Mouse (Mus musculus) hindbrain, postnatal 0 days (tissue): ENCODE results near the gene Slc22a12. TPM values are rescaled to one million over a fixed set of nuclear protein-coding genes. Genes with fewer than 3 reads are reported as not detected.

ENCODE experiments used
- ATAC-seq: fragments of 200-750 bp; cut with Nextera tagmentation; 2 replicates; pipeline ENCODE4 v1.8.0; 2017; ENCODE audit warnings: mild to moderate bottlenecking, moderate TSS enrichment, moderate library complexity
- DNase-seq: peaks from one replicate; pipeline ENCODE4 v3.0.0-alpha.2; 2015; ENCODE audit warnings: low spot score
- H3K27ac ChIP-seq: fragments of 300-500 bp; sonication (generic); 2 replicates; pipeline ENCODE4 v1.5.1; 2014; ENCODE audit warnings: mild to moderate bottlenecking
- H3K27me3 ChIP-seq: fragments of 300-500 bp; sonication (generic); 2 replicates; pipeline ENCODE4 v1.6.1; 2014; ENCODE audit warnings: low read length, mixed read lengths; ENCODE audit not compliant: insufficient read depth
- H3K36me3 ChIP-seq: fragments of 300-500 bp; sonication (generic); 2 replicates; pipeline ENCODE4 v1.6.1; 2014; ENCODE audit warnings: low read length, mixed read lengths; ENCODE audit not compliant: insufficient read depth
- H3K4me1 ChIP-seq: fragments of 300-500 bp; sonication (generic); 2 replicates; pipeline ENCODE4 v1.6.1; 2014; ENCODE audit warnings: antibody characterized with exemption, low read length, mixed read lengths; ENCODE audit not compliant: insufficient read depth
- H3K4me2 ChIP-seq: fragments of 300-500 bp; sonication (generic); 2 replicates; pipeline ENCODE4 v1.6.1; 2014; ENCODE audit warnings: low read depth, mild to moderate bottlenecking, low read length, moderate library complexity, mixed read lengths
- H3K4me3 ChIP-seq: fragments of 300-500 bp; sonication (generic); 2 replicates; pipeline ENCODE4 v1.5.1; 2014; ENCODE audit warnings: low read length
- H3K9ac ChIP-seq: fragments of 300-500 bp; sonication (generic); replicated peaks from 2 replicates; pipeline ENCODE4 v1.6.1; 2014; ENCODE audit warnings: mild to moderate bottlenecking, low read length, moderate library complexity, mixed read lengths
- H3K9me3 ChIP-seq: fragments of 300-500 bp; sonication (generic); 2 replicates; pipeline ENCODE4 v1.6.1; 2016; ENCODE audit warnings: low read length, mixed read lengths
- CTCF ChIP-seq: IDR thresholded peaks from 2 replicates; pipeline ENCODE4 v1.5.1; 2016; ENCODE audit warnings: antibody characterized with exemption, control low read depth, low read depth
- WGBS: fragments of 180-500 bp; shearing (Covaris S2); extraction: QIAGEN DNeasy Blood & Tissue Kit; methylation state at CpG from one replicate; pipeline ENCODE4 v1.1.7; 2014; 5-methylcytosine and 5-hydroxymethylcytosine counted together
- polyA plus RNA-seq: library from polyadenylated mRNA; unstranded; fragments of >200 nt; fragmentation: Nextera tagmentation; extraction: Ambion mirVana; gene quantifications from 2 replicates; pipeline ENCODE4 v1.2.1, GENCODE M21; 2015
- total RNA-seq: library from RNA; depleted of rRNA; stranded (reverse); fragments of >200 nt; gene quantifications from 2 replicates; pipeline ENCODE4 v1.2.3, GENCODE M21; 2014

The Slc22a12 gene
- total and polyA plus RNA-seq, 2 experiments from 2014 or later: 0.21 to 0.35 TPM

DNA sequence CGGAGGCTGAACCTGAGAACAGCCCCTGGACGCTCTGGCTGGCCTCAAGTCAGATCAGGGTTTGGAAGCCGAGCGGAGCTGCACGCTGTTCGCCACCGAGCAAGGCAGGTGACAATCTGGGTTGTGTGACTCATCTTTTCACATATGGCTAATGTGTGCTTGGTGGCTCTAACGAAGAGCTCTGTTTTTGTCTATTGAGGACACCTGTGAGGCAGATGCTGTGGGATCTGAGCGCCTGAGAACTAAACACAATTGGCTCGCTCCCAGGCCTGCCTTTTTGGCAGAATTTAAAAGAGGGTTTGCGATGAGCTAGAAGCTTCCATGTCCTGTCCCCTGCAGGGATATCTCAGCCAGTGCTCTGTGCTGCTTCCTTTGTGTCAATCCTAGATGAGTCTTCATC, 6.7 kb upstream of the Slc22a12 start:
- no peak overlapping the region for H3K9ac ChIP-seq
- no peak for TF ChIP-seq CTCF
- ATAC-seq: no peak
- no peak overlapping the region for H3K4me2 ChIP-seq
- no peak overlapping the region for H3K4me3 ChIP-seq
- peak overlapping the region; percentile 78; the same call in 1 of the 2 replicates for H3K27ac ChIP-seq
- DNase-seq: peak; percentile 57
- H3K4me1 ChIP-seq: peaks cover 20% of the 10 kb centered on the region
- H3K9me3 ChIP-seq: no peaks in the 10 kb centered on the region
- H3K36me3 ChIP-seq: no peaks in the 10 kb centered on the region
- no peaks in the 10 kb centered on the region for H3K27me3 ChIP-seq
- WGBS: 48% methylated on average over 11 of the region's 11 CpGs

GRCm38 (mm10) chr19:6548431-6549410, 5.9 kb upstream of the Slc22a12 start:
- Histone ChIP-seq H3K27ac (peak overlapping the region; percentile 78), H3K4me1 (peaks cover 20% of the 10 kb centered on the region), H3K27me3 (no peaks in the 10 kb centered on the region), H3K4me2 (no peak overlapping the region), H3K36me3 (no peaks in the 10 kb centered on the region), H3K9me3 (no peaks in the 10 kb centered on the region), H3K9ac (no peak overlapping the region), H3K4me3 (no peak overlapping the region)
- TF ChIP-seq CTCF: no peak
- DNase-seq (peak; percentile 61), ATAC-seq (peak; percentile 47; the same call in 1 of the 2 replicates)
- 44% methylated on average over 16 of the region's 16 CpGs for WGBS

GRCm38 (mm10) chr19:6547801-6548200, 5.0 kb upstream of the Slc22a12 start:
- Histone ChIP-seq H3K9ac (no peak overlapping the region), H3K4me1 (peaks cover 20% of the 10 kb centered on the region), H3K4me2 (no peak overlapping the region), H3K27ac (peak overlapping the region; percentile 78; the same call in 1 of the 2 replicates), H3K36me3 (no peaks in the 10 kb centered on the region), H3K9me3 (no peaks in the 10 kb centered on the region), H3K27me3 (no peaks in the 10 kb centered on the region), H3K4me3 (no peak overlapping the region)
- TF ChIP-seq CTCF: no peak
- no peak for DNase-seq
- WGBS: 74% methylated on average over 4 of the region's 5 CpGs
- no peak for ATAC-seq

GRCm38 (mm10) chr19:6546096-6546495, 3.3 kb upstream of the Slc22a12 start:
- ATAC-seq (peak; percentile 50), DNase-seq (peak; percentile 76)
- no peak overlapping the region for H3K4me3 ChIP-seq
- H3K9ac ChIP-seq: no peak overlapping the region
- H3K27me3 ChIP-seq: no peaks in the 10 kb centered on the region
- no peaks in the 10 kb centered on the region for H3K9me3 ChIP-seq
- peaks cover 20% of the 10 kb centered on the region for H3K4me1 ChIP-seq
- H3K4me2 ChIP-seq: no peak overlapping the region
- TF ChIP-seq CTCF: no peak
- WGBS: 29% methylated on average over 1 of the region's 1 CpGs
- H3K27ac ChIP-seq: no peak overlapping the region
- no peaks in the 10 kb centered on the region for H3K36me3 ChIP-seq

- Histone ChIP-seq H3K9me3 (no peaks in the 10 kb centered on the region), H3K4me2 (no peak overlapping the region), H3K27ac (no peak overlapping the region), H3K36me3 (no peaks in the 10 kb centered on the region), H3K4me1 (peaks cover 20% of the 10 kb centered on the region), H3K4me3 (no peak overlapping the region), H3K9ac (no peak overlapping the region), H3K27me3 (no peaks in the 10 kb centered on the region)
- DNase-seq: no peak
- 84% methylated on average over 5 of the region's 5 CpGs for WGBS
- no peak for ATAC-seq
- no peak for TF ChIP-seq CTCF
These were observed 2.6 kb upstream of the Slc22a12 start for GRCm38 (mm10) chr19:6545481-6545880.

- DNase-seq (no peak), ATAC-seq (no peak)
- Histone ChIP-seq H3K4me1 (peaks cover 17% of the 10 kb centered on the region), H3K27ac (no peak overlapping the region), H3K36me3 (no peaks in the 10 kb centered on the region), H3K4me2 (no peak overlapping the region), H3K9ac (no peak overlapping the region), H3K4me3 (no peak overlapping the region), H3K27me3 (no peaks in the 10 kb centered on the region), H3K9me3 (no peaks in the 10 kb centered on the region)
- no peak for TF ChIP-seq CTCF
- WGBS: 89% methylated on average over 13 of the region's 13 CpGs
These were observed 1.9 kb upstream of the Slc22a12 start for GRCm38 (mm10) chr19:6544712-6545111.

GRCm38 (mm10) chr19:6543518-6543917, 686 bp upstream of the Slc22a12 start:
- no peaks in the 10 kb centered on the region for H3K9me3 ChIP-seq
- 47% methylated on average over 7 of the region's 7 CpGs for WGBS
- H3K27ac ChIP-seq: peak overlapping the region; percentile 7; the same call in 1 of the 2 replicates
- no peak overlapping the region for H3K4me3 ChIP-seq
- peaks cover 10% of the 10 kb centered on the region for H3K4me1 ChIP-seq
- ATAC-seq (no peak), DNase-seq (no peak)
- H3K4me2 ChIP-seq: no peak overlapping the region
- no peak overlapping the region for H3K9ac ChIP-seq
- H3K27me3 ChIP-seq: no peaks in the 10 kb centered on the region
- H3K36me3 ChIP-seq: no peaks in the 10 kb centered on the region
- TF ChIP-seq CTCF: no peak
